Mouse (Mus musculus): ENCODE data around the gene Zbtb20. TPM values are rescaled to one million over a fixed set of nuclear protein-coding genes. Genes with fewer than 3 reads are reported as not detected.

The Zbtb20 gene
- polyA plus RNA-seq, 1 experiment from 2014 or later = 27.9 TPM

DNA sequence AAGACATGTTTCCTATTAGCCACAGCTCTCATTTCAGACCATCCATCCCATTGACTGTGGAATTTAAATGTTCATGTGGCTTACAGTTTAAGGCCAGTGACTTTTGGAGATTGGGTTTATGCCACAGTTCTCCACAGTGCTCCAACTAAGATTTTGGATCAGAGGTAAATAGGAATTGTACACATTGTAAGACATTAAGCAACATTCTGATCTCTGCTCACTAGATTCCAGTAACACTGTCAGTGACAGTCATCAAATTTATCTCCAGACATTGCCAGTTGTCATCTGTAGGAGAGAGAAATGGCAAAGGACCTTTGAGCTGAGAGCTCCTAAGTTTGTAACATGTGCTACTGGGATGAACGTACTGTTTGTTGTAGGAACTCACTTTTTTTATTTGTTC, 452.5 kb downstream of the Zbtb20 start:
- DNase-seq (ENCODE audit: low spot score) = no peak
- H3K27ac ChIP-seq (ENCODE audit: low read length) = no peak overlapping the region
- no peak for ATAC-seq
- H3K4me3 ChIP-seq (ENCODE audit: low read depth, low read length) = no peak overlapping the region
- H3K4me2 ChIP-seq (replicated peaks; ENCODE audit: low read depth, low read length) = no peak overlapping the region
- H3K27me3 ChIP-seq (replicated peaks; ENCODE audit: insufficient read depth, low read length) = no peaks in the 10 kb centered on the region
- H3K4me1 ChIP-seq (ENCODE audit: insufficient read depth, low read depth, low read length) = peaks cover 6% of the 10 kb centered on the region; the same call in 1 of the 2 replicates
- 75% methylated on average over 1 of the region's 1 CpGs for WGBS
- no peaks in the 10 kb centered on the region for H3K9me3 ChIP-seq (ENCODE audit: low read length)
- H3K36me3 ChIP-seq (ENCODE audit: insufficient read depth, low read length) = no peaks in the 10 kb centered on the region
- H3K9ac ChIP-seq (replicated peaks; ENCODE audit: low read depth) = no peak overlapping the region
- TF ChIP-seq CTCF (IDR thresholded peaks at IDR 0.05) = no peak
- TF ChIP-seq EP300 (IDR thresholded peaks at IDR 0.05) = no peak

DNA sequence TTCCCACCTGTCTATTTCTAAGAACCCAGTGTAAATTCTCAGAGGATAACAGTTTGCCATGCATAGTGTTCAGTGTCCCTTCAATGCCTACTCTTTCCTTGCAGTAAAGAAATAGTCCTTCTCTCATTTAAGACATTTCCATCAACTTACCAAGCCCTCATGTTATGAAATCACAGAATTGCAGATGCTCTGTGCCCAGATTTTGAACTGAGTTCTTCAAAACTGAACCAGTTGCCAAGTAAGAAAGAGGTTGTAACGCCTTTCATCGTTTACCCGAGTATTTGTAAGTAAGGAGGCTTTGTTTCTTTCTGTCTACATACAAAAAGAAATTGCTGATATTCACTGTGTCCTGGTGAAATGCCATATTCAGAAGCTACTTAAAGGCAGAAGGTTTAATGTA, 454.5 kb downstream of the Zbtb20 start:
- H3K36me3 ChIP-seq (ENCODE audit: insufficient read depth, low read length) = no peaks in the 10 kb centered on the region
- DNase-seq (ENCODE audit: low spot score) (no peak), ATAC-seq (no peak)
- 73% methylated on average over 3 of the region's 3 CpGs for WGBS
- H3K4me1 ChIP-seq (ENCODE audit: insufficient read depth, low read depth, low read length) = peaks cover 10% of the 10 kb centered on the region; the same call in 1 of the 2 replicates
- H3K9ac ChIP-seq (replicated peaks; ENCODE audit: low read depth) = no peak overlapping the region
- no peak for TF ChIP-seq CTCF (IDR thresholded peaks at IDR 0.05)
- no peak for TF ChIP-seq EP300 (IDR thresholded peaks at IDR 0.05)
- H3K4me3 ChIP-seq (ENCODE audit: low read depth, low read length) = no peak overlapping the region
- H3K4me2 ChIP-seq (replicated peaks; ENCODE audit: low read depth, low read length) = no peak overlapping the region
- no peaks in the 10 kb centered on the region for H3K9me3 ChIP-seq (ENCODE audit: low read length)
- H3K27ac ChIP-seq (ENCODE audit: low read length) = no peak overlapping the region
- H3K27me3 ChIP-seq (replicated peaks; ENCODE audit: insufficient read depth, low read length) = no peaks in the 10 kb centered on the region

DNA sequence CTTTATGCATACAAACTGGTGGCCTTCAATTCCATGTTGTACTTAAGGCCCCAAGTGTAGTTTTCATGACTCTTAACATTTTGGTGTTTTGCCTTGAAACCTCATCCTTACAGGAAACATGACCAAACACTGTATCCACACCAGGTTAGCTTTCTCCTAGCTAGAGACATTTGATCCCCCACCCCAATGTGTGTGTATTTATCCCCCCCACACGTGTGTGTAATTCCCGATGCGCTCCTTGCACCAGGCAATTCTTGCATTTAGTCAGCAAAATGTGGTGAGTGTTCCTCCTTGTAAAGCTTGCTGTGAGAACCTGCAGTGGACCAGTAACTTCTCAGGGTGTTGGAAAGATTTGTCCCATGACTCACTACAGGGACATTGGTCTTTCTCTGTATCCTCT, 455.8 kb downstream of the Zbtb20 start:
- peaks cover 13% of the 10 kb centered on the region; the same call in 1 of the 2 replicates for H3K4me1 ChIP-seq (ENCODE audit: insufficient read depth, low read depth, low read length)
- no peak overlapping the region for H3K4me2 ChIP-seq (replicated peaks; ENCODE audit: low read depth, low read length)
- no peak for TF ChIP-seq CTCF (IDR thresholded peaks at IDR 0.05)
- ATAC-seq (no peak), DNase-seq (ENCODE audit: low spot score) (no peak)
- WGBS = 76% methylated on average over 3 of the region's 3 CpGs
- H3K36me3 ChIP-seq (ENCODE audit: insufficient read depth, low read length) = no peaks in the 10 kb centered on the region
- no peak overlapping the region for H3K27ac ChIP-seq (ENCODE audit: low read length)
- H3K4me3 ChIP-seq (ENCODE audit: low read depth, low read length) = no peak overlapping the region
- no peaks in the 10 kb centered on the region for H3K27me3 ChIP-seq (replicated peaks; ENCODE audit: insufficient read depth, low read length)
- H3K9me3 ChIP-seq (ENCODE audit: low read length) = no peaks in the 10 kb centered on the region
- H3K9ac ChIP-seq (replicated peaks; ENCODE audit: low read depth) = no peak overlapping the region

DNA sequence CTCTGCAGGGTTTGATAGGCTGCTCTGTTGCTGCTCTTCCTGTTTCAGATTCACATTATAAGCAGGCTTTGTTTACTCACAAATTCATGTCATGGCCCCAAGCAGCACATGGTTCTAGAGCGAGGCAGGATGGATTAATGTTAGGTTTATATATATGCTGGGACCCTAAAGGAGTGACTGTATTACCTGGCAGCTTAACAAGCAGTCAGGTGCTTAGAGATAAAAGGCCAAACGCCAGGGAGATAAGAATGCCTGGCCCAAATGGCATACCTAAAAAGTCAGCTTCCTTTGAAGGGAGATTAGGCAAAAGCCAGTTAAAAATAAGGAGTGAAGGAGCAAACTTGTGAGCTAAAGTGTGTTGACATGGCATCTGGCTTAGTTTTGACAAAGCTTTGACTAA, 457.1 kb downstream of the Zbtb20 start:
- 28% methylated on average over 2 of the region's 2 CpGs for WGBS
- TF ChIP-seq CTCF (IDR thresholded peaks at IDR 0.05) (no peak), EP300 (IDR thresholded peaks at IDR 0.05) (no peak)
- no peaks in the 10 kb centered on the region for H3K27me3 ChIP-seq (replicated peaks; ENCODE audit: insufficient read depth, low read length)
- no peaks in the 10 kb centered on the region for H3K36me3 ChIP-seq (ENCODE audit: insufficient read depth, low read length)
- ATAC-seq (no peak), DNase-seq (ENCODE audit: low spot score) (no peak)
- H3K9me3 ChIP-seq (ENCODE audit: low read length) = no peaks in the 10 kb centered on the region
- no peak overlapping the region for H3K27ac ChIP-seq (ENCODE audit: low read length)
- no peak overlapping the region for H3K4me2 ChIP-seq (replicated peaks; ENCODE audit: low read depth, low read length)
- H3K4me3 ChIP-seq (ENCODE audit: low read depth, low read length) = no peak overlapping the region
- H3K9ac ChIP-seq (replicated peaks; ENCODE audit: low read depth) = no peak overlapping the region
- H3K4me1 ChIP-seq (ENCODE audit: insufficient read depth, low read depth, low read length) = peaks cover 13% of the 10 kb centered on the region; the same call in 1 of the 2 replicates

DNA sequence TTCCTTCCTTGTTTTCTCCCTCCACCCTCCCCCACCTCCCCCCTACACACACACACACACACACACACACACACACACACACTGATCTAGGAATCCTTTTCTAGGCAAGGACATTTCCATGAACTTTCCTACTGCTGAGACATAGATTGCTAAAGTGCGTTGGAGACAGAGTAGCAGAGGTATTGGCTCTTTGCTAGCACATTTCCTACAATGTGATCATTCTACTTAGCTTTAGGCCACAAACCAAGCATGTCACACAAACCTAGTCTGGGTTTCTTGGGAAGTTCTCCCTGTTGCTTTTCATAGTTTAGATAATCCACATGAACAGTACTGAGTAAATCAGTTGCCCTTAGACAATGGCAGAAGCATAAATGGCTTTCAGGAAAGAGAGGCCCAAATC, 457.6 kb downstream of the Zbtb20 start:
- no peak for DNase-seq (ENCODE audit: low spot score)
- H3K9ac ChIP-seq (replicated peaks; ENCODE audit: low read depth) = no peak overlapping the region
- no peak overlapping the region for H3K4me2 ChIP-seq (replicated peaks; ENCODE audit: low read depth, low read length)
- no peak overlapping the region for H3K27ac ChIP-seq (ENCODE audit: low read length)
- TF ChIP-seq CTCF (IDR thresholded peaks at IDR 0.05) (no peak), EP300 (IDR thresholded peaks at IDR 0.05) (no peak)
- no peak for ATAC-seq
- no peak overlapping the region for H3K4me3 ChIP-seq (ENCODE audit: low read depth, low read length)
- H3K4me1 ChIP-seq (ENCODE audit: insufficient read depth, low read depth, low read length) = peaks cover 13% of the 10 kb centered on the region; the same call in 1 of the 2 replicates
- no peaks in the 10 kb centered on the region for H3K27me3 ChIP-seq (replicated peaks; ENCODE audit: insufficient read depth, low read length)
- 65% methylated on average over 1 of the region's 1 CpGs for WGBS
- no peaks in the 10 kb centered on the region for H3K36me3 ChIP-seq (ENCODE audit: insufficient read depth, low read length)
- no peaks in the 10 kb centered on the region for H3K9me3 ChIP-seq (ENCODE audit: low read length)

DNA sequence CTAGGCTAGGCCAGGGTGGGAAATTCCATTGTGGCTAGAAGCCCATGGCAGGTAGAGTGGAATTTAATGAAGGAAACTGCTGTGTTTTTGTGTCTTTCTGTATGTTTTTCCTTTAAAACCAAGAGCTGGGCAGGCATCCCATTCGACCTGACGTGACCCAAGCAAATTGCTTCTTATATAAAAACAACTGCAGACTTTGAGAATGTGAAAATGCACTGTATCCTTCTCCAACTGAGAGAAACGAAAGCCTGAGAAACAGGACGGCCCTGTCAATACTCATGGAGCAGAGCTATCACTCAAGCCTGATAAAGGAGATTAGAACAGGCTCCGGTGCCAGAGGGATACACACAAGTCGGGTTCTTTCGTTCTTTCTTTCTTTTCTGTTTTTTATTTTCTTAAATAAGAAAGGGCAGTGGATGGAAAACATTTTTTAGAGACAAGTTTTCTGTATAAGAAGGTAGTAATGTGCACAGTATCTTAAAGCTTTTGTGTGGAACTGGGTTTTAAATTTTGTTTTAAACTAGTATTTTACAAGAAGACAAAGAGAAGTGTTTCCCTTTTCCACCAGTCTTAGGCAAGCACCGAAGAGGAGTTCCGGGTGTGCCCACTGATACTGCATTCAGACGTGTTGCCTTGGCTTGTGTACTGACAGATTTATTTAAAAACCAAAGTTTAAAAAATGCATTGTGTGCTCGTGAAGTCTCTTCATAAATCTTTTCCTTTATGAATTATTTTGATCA, 458.9 kb downstream of the Zbtb20 start:
- WGBS = 14% methylated on average over 11 of the region's 11 CpGs
- 0 out of 2 replicates have a peak, but pooled peaks have one; percentile 45 for ATAC-seq
- Histone ChIP-seq H3K4me3 (ENCODE audit: low read depth, low read length) (no peak overlapping the region), H3K27ac (ENCODE audit: low read length) (peak overlapping the region; percentile 74), H3K36me3 (ENCODE audit: insufficient read depth, low read length) (no peaks in the 10 kb centered on the region), H3K9ac (replicated peaks; ENCODE audit: low read depth) (no peak overlapping the region), H3K4me1 (ENCODE audit: insufficient read depth, low read depth, low read length) (peaks cover 13% of the 10 kb centered on the region; the same call in 1 of the 2 replicates), H3K4me2 (replicated peaks; ENCODE audit: low read depth, low read length) (peak overlapping the region; percentile 36), H3K27me3 (replicated peaks; ENCODE audit: insufficient read depth, low read length) (no peaks in the 10 kb centered on the region), H3K9me3 (ENCODE audit: low read length) (no peaks in the 10 kb centered on the region)
- TF ChIP-seq EP300 (IDR thresholded peaks at IDR 0.05) (peak; percentile 8; the same call in 1 of the 2 replicates), CTCF (IDR thresholded peaks at IDR 0.05) (no peak)
- DNase-seq (ENCODE audit: low spot score) = peak; percentile 50
